Mouse (Mus musculus) cerebral cortex, adult 2 months (tissue): ENCODE measurements around the gene Ovca2.

ENCODE experiments used
- WGBS: fragments of 180-500 bp; shearing (Covaris S2); methylation state at CpG from one replicate; pipeline ENCODE4 v1.1.7; 2018; 5-methylcytosine and 5-hydroxymethylcytosine counted together

Ovca2 gene

DNA sequence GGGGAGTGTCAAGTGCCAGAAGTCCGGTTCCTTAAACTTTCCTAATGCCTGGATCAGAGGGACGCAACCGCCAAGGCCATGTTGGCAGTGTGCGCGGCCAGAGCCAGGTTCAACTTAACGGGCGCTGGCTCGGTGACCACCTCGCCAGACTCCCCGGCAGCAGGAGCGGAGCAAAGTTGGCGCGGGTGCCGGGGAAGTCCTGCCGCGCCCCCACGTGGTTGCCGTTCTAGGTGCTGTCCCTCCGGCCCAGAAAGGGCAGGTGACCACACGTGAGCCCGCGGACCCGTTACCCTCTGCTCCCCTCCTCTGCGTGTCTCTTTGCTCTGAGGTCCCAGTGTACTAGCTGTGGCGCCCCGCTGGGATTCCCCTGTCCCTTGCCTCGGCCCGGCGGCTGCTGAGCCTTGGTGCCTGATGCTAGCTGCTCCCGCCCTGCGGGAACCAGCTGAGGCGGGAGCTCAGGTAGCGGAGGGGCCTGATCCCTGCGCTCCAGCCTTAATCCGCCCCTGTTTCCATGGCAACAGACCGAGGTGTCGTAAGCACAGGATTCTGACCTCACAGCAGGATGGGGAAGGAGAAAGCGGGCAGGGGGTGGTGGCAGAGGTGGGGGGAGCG is 16.3 kb upstream of the Ovca2 start:
- under 1% methylated on average over 39 of the region's 39 CpGs for WGBS

GRCm38 (mm10) chr11:75194121-75194849 is 15.7 kb upstream of the Ovca2 start:
- WGBS: under 1% methylated on average over 52 of the region's 52 CpGs

- 1% methylated on average over 70 of the region's 84 CpGs for WGBS
Observed at GRCm38 (mm10) chr11:75193256-75194071, 14.8 kb upstream of the Ovca2 start, which contains the start of gene Rtn4rl1. TSS of gene Rtn4rl1 (plus strand) at chr11:75193783.

GRCm38 (mm10) chr11:75192336-75193214 is 13.9 kb upstream of the Ovca2 start:
- 22% methylated on average over 13 of the region's 13 CpGs for WGBS

DNA sequence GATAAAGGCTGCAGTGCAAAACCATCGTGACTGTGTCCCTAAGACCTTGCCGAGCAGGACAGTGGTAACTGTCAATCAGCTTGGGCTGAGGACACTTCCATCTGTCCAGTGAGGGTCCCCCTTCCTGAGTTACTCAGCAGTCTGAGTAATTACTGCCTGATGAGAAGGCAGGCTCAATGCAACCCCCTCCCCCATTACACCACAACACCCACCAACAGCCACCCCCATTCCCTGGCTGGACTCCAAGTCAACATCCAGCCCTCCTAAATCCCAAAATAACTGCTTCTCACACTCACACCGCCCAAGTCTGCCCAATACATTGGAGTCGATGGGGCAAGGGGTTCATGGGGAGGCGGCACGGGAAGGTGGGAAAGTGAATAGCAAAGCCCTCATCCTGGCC is 13.2 kb upstream of the Ovca2 start:
- 46% methylated on average over 6 of the region's 6 CpGs for WGBS

DNA sequence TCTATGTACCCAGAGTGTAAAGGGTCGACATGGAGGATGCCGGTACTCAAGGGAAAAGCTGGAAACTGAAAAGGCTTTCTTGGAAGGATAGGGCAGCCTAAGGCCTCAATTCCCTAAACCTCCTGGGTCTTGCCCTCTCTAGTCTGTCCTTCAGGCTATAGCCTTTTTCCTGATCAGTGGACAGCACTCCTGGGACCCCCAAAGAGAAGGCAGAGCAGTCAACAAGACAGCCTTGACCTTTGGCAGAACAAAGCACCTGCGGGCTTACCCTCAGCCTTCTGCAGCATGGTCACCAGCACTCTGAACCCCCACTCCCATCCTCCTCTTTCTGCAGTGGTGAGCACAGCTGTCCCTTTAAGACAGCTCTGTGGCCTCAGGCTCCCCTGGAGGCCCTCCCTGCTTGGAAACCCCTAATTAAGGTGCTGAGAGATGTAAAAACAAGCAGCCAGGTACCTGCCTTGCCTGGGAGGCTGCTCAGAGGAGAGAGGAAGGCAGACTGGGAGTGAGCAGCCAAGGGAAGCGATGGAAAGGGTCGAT is 12.3 kb upstream of the Ovca2 start, which contains the start of gene Dph1:
Dph1 (minus strand) TSS at position 337 of the 537 bp plus-strand sequence.
- 63% methylated on average over 5 of the region's 5 CpGs for WGBS

GRCm38 (mm10) chr11:75190371-75190724 is 11.7 kb upstream of the Ovca2 start:
- 1% methylated on average over 24 of the region's 24 CpGs for WGBS

DNA sequence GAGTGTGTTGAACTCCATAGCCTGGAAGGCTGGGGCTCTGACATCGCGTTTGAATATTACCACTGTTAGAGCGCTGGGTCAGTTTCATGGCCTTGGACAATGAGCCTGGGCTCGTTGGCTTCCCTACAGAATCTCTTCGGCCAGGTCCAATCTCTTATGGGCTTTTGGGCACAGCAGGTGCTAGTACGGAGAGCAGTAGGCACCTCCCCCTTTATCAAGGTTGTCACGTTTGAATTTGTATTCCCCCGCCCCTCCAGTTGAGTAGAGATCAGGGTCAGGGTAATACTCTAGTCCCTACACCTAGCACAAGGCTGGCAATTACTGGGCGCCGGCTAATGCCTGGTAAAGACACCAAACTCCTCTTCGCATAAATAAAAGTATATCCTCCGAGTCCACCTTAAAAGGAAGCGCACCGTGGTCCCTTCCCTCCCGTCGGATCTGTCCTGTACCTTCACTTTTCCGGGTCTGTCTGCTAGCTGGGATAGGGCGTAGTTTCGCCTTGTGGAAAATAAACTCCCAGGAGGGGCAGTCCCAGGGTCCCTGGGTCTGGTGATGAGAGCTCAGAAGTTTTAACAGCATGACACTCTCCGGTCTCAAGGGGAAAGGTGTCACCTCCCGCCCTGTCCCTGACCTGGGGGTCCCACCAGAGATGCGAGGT is 11.2 kb upstream of the Ovca2 start:
- under 1% methylated on average over 22 of the region's 22 CpGs for WGBS

GRCm38 (mm10) chr11:75184986-75185385 is 6.4 kb upstream of the Ovca2 start:
- 49% methylated on average over 2 of the region's 2 CpGs for WGBS

DNA sequence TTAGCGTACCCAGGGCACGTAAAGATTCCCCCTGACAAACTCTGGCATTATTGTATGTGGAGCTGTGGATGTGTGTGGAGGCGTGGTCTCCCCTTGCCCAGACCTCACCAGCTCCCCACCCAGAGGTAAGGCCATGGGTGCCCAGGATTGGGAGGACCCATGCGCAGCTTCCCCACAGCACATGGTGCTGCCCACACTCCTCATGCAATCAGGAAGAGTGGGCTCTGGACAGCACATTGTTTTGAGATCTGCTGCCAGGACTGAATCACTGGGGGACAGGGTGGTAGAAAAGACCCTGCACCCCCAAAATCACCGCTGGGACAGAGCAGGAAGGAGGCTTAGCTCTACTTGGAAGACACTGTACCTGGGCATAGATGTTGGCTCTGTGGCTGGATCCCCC is 5.9 kb upstream of the Ovca2 start:
- 54% methylated on average over 5 of the region's 5 CpGs for WGBS

DNA sequence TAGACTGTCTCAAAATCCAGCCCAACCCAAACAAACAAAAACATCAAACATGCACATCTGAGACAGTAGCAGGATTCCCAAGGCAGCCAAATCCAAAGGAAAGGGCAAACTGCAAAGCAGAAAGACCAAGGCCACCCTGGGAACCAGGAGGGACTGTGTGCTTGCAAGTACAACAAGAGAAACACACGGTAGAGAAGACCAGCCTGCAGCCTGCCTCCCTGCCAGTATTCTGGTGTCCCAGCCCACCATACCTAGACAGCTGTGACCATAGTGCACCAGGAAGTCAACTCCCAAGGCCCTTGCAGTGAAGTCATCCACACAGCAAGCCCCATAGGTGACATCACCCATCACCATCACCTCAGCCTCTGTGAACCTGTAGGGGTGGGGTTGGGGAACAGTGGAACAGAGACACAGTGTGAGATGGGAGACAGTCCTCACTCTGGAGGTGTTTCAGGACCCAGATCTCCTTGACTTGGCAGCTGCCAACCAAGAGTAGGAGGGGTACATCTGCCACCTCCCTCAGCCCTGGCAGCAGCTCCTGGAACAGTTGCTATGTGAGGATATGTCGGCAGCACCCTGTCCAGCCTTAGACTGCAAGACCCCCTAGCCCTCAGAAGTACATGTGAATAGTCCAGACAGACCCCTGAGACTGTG is 5.4 kb upstream of the Ovca2 start:
- WGBS: 41% methylated on average over 2 of the region's 2 CpGs

DNA sequence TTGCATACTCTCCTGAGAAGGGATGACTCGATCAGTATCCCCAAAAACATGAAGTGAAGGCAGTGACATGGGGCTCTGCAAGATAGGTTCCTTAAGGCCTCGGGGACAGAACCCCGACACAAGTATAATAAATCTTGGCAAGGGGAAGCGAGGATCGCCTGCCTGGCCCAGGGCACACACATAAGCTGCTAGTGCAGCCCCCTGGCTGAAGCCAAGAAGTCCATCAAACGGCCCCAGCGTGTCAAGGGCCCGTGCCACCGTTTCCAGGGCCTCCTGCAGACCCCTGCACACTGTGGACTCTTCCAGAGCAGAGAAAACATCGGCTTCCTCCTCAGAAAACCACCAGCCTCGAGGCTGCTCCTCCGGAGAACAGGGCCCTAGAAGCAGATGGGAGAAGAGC is 624 bp downstream of the Ovca2 start:
- WGBS: 40% methylated on average over 12 of the region's 12 CpGs

DNA sequence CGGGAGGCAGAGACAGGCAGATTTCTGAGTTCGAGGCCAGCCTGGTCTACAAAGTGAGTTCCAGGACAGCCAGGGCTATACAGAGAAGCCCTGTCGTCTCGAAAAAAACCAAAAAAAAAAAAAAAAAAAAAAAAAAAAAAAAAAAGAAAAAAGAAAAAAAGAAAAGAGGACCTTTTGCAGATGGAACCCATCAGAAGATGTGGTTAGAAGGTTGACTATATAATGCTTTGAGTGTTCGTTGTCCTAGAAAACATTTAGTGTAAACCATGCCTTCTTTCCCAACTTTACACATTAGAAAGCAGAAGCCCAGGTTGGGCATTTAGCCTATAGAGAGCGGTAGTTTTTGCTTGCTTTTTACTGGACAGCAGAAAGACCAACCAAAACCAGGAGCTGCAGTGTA is 4.1 kb downstream of the Ovca2 start:
- 39% methylated on average over 6 of the region's 6 CpGs for WGBS

DNA sequence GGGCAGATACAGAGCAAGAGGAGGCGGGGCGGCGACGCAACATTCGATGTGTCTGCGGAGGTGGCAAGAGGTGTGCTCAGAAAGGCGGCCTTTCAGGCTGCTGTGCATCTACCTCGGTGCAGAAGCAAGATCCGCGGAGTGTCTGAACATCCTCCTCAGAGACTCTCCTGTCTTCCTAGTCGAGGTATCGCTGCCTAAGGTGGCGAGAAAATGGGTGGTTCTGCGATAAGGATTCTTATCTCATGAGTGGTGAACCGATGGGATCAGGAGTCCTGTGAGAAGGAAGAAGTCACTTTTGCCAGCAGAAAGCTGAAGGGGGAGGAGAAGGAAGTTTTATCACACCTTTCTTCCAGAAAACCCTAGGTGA is 4.9 kb downstream of the Ovca2 start:
- under 1% methylated on average over 15 of the region's 15 CpGs for WGBS

DNA sequence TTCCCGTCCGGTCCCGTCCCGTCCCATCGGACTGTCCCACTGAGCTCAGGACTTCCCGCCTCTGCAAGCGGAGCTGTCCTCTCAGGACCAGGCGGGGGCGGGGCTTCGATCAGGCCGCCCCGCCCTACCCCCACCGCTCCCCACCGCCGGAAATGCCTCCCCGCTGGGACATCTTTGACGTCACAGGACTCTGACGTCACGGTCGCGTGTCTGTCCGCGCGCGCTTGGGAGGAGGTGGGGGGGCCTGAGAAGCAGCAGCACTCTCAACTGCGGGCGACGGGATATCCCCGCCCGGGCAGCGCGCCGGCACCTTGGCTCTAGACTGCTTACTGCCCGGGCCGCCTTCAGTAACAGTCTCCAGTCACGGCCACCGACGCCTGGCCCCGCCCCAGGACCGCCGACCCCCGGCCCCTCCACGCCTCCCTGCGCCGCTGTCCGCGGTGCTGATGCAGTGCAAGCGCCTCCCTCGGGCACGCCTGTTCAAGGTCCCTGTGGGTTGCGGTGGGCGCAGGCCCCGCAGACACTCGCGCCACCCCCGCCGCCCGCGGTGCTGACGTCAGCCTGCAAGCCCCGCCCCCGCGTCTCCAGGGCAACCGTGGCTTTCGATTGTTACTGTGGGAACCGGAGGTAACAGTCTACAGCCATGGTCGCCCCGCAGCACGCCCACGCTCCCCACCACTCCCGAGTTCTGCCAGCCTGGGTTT is 5.4 kb downstream of the Ovca2 start:
- under 1% methylated on average over 71 of the region's 71 CpGs for WGBS

DNA sequence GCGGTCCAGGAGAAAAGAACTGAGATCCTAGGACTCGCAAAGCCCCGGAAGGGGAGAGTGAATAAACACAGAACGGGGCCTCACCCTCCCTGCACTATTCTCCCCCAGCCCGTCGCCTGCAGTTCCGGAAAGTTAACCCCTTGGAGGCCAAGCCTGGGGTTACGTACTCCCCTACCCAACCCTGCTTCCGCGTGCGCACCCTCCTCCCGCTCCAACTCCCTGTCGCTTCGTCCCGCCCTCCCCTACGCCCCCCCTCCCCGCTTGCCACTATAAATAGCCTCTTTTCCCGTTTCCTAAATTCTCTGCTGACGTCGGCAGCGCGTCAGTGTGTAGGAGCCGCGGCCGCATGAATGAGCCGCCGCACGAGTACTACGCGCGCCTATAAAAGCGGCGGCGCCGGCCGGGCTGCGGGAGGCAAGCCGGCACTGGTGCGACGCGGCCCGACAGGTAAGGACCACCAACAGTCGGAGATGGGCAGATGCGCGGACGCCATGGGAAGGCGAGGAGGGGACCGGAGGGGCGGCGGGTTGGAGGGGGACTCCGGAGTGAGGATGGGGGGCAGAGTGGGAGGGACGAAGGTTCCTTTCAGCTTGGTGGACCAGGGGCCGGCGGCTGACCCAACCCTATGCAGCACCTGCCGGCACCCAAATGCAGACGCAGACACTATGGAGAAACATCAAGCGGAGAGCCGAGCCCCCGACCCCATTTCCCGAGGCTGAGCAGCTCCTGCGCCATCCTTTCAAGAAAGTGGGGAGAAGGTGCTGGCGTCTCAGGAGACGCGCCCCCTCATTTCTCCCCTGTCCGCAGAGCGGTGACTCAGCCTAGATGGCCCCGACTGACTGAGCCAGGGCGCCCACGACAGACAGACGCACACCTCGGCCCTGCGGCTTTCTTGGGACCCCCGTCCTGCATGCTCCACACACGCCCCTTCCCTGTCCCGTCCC is 6.2 kb downstream of the Ovca2 start:
- under 1% methylated on average over 75 of the region's 75 CpGs for WGBS

GRCm38 (mm10) chr11:75171186-75171865 is 7.3 kb downstream of the Ovca2 start:
- WGBS: 13% methylated on average over 17 of the region's 17 CpGs
